Mouse (Mus musculus) heart, adult 9 months (tissue): ENCODE measurements at regions not wholly inside any gene's neighbourhood (a gene's known extent, or its start where the extent isn't known, plus 50 kb on each side); places are given as distances from the start of the nearest gene placed in this dataset.
"Not testable (repeated sequence)": the region's sequence is repeated elsewhere in the genome, so short reads cannot be mapped to it uniquely, and the experiment has no call there.

Experiments used
- DNase-seq, 2 experiments: peaks; one replicate each; pipeline ENCODE4 v3.0.0; 2022; ENCODE audit warnings: low spot score in 2 of 2

DNA sequence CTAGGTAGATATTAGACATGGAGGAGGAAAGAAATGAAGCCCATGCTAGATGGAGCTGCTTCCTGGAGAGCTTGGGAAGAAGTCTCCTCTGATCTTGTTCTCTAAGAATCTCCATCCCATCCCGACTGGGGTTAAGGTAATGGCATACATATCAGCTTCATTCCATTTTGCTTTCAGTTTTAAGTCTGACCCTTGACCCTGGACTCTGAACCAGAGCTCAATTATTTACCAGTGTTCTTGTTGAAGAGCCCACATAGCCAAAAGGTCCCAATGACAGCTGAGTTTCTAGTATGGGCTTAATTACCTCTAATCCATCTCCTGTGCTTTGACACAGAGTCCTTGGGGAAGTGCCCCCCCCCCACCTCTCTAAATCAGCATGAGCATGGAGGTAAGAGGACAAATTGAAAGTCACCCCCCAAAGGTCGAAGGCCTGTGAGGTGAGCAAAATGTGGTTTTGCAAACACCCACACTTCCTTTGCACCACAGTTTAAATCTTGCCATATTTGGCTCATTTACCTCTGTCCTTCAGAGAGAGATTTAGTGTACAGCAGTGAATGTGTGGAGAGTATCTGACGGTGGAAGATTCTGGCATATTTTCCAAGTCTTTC lies 371.5 kb downstream of the Ets1 start:
- no peak for DNase-seq

DNA sequence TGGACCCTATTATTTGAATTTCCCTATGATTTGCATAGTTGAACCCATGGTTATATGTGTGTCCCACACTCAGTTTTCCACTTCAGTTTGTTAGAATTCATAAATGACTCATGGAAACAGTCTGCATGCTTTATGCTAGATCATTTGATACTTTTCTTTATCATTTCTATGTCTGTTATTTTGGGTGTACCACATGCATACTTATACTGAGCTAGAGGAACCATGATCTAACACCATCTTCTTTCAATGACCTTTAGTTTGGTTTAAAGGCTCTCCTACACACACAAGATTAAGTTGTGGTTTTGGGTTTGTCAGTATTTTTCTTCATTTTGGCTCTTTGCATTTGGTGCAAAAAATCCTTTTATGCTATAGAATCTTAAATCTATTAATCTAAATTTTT lies 375.2 kb downstream of the Ets1 start:
- DNase-seq = no peak

DNA sequence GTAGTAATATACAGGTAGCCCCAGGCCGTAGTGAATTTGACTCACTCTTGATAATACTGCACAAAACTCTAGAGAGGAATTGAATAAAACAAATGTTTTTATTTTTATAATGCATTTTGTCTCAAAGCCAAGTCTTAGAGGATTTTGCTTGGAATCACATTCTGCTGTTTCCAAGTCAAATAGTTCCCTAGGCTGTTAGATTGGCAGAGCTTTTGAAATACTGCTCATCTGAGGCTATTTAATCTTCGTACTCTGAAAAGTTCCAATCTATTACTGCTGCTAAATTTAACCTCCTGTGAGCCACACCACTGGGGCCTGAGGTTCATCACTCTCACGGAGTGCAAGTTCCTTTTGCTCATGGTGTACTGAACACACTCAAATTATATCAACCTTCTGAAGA lies 399.4 kb downstream of the Ets1 start:
- no peak for DNase-seq

DNA sequence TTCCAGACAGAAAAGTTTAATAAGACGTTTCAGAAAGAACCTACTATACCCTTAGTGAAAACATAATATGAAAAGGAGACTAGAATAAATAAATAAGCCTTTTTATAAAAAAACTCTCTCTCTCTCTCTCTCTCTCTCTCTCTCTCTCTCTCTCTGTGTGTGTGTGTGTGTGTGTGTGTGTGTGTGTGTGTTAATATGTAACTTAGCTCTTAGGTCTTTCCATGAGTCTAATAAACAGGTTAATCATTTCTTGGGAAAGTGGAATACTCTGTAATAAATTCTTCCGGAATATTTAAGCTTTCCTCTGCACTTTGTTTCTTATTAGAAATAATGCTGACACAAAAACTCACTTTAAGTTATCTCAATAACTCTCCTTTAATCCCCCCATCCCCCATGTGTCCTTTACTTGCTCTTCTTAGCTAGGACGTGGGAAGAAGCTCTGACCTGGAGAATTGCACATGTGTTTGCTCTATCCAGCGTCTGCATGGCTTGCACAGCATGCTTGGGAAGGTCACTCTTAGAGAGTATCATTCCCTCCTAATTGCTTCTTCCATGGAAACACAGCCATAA lies 403.3 kb downstream of the Ets1 start:
- no peak for DNase-seq

DNA sequence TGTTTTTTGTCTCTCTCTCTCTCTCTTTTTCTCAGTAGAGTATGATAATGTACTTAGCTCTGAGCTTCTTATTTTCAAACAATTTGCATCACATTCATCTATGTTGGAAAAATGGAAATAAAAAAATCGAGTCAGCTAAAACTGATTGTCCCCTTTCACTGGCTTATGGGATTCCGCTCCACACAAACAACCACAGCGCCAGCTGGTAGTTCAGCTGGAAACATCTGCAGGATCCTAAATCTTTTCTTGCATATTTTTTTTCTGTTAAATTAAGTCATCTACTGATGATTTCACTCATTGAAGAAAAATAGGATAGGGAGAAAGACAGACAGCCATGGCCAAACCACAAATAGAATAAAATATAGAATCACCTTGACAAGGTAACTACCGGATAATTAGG lies 414.8 kb downstream of the Ets1 start:
- DNase-seq = peak; percentile 10 to 23

DNA sequence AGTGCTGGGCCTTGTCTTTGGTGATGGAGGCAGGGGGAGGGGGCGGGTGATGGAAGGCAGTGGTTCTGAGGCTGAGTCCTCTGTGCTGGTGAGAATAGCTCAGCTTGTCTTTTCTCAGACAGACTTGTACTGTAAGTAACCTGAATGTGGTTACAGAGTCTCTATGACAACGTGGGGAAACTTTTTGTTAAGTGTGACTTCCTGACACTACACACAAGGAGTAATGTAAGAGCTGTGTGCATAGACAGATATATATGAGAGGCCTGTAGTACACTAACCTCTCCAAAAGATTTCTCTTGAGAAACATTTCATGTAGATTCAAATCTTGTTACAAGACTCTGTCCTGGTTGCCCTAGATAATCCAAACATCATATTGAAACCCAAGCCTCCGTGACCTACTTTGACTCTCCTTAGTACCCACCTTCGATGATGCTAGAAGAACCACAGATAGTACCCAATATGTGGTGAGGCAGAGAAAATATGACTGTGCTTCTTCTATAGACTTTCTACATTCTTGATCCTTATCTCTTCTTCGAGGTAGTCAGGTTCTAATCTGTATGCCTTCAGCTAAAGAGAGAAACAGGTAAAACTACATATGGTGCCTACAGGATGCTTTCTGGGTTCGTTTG lies 424.7 kb downstream of the Ets1 start:
- no peak for DNase-seq

DNA sequence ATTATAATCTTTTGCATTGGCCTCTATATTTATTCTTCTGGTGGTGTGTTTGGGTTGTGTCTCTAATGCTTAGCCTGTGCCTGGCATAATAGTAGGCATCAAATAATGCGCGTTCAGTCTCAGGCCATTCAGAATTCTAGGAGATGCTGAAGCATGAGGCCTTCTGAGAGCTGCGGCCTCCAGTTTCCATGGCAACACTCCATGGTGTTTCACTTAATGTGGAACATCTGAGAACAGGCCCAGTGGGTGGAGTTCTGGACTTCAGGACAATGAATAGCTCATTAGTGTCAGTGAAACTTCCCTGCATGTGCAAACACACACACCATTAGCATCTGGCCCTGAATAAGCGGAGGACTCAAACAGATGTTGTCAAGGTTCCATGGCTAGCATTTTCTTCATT lies 426.5 kb downstream of the Ets1 start:
- DNase-seq = peak; percentile 8 to 36

DNA sequence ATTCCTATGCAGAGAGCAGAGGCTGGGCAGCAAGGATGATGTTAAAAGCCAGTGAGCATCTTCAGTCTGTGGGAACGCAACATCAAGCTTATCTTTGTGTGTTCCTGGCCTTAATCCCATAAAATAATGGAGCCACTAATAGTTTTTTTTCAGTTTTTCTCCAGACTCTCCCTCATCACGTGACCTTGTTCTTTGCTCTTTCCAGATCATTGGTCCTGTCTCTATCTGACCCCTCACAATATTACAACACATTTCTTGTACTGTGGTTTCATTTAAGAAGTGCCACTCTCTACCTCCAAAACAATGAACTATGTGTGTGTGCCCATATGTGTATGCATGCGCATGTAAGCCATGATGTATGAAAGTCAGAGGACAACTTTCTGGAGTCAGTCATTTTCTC lies 429.3 kb downstream of the Ets1 start:
- no peak for DNase-seq

DNA sequence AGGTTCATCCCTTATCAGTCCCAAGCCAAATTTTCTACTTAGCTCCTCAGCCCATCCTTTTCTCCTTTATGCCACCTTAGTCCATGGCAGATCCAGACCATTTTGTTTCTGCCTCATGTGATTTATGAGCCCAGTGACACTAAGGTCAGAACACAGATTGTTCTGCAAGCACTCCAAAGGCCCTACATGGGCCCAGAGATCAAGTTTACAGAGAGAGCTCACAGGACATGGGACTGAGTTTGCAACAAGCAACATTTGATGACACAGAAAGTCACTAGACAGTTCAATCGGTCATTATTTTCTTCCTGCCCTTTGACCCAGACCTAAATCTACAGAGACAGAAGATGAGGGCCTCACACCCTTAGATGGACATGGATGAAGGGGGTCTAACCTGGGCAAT lies 431.5 kb downstream of the Ets1 start:
- no peak for DNase-seq

DNA sequence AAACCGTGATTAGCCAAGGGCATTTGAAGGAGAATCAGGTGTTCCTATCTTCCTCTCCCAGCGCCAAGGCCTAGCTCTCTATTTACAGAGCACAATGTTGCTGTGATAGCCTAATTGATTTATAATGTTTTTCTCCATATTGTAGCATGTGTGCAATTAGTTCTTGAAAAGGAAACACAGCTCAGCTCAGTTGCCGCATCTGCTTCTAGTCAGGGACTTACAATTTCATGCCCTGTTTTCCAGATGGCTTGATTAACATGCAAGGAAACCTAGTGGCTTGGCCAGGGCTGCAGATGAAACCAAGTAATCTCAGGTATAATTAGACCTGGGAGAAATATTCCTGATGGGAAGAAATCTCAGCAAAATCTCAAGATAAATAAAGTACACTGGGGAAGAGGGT lies 434.1 kb downstream of the Ets1 start:
- DNase-seq = no peak

DNA sequence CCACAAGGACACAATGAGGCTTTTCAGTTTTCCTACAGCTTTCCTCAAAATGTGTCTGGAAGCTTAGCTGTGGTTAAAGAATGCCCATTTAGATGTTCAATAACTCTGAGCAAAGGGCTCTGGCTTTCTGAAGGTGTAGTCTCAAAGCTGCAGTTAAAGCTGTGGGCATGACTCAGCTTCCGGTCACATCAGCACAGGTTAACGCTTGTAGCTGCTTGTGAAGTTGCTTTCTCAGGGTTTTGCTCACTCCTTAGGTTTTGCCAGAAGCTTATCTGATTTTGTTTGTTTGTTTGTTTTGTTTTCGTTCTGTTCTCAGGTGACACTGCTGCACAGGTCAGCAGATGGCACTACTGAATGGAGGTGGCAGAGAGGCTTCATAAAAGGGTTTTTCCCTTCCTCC lies 444.2 kb downstream of the Ets1 start:
- no peak for DNase-seq

DNA sequence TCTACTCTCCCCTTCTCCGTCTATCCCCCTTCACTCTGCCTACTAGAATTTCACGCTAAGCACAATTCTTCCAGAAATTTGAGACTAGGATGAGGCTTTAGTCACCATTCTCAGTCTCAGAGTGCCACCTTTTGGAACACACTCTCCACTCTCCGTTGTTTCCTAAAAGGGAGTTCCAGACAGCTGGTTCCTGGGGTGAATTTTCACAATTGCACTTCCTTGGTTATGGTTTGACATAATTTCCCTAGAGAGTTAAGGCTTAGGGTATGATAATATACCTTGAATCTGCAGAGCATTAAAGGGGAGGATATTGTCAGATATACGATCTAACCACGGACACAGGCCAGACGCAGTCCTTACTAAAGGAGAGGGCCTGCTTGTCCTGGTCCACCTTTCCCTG lies 444.8 kb downstream of the Ets1 start:
- DNase-seq = peak; percentile 32 to 38

DNA sequence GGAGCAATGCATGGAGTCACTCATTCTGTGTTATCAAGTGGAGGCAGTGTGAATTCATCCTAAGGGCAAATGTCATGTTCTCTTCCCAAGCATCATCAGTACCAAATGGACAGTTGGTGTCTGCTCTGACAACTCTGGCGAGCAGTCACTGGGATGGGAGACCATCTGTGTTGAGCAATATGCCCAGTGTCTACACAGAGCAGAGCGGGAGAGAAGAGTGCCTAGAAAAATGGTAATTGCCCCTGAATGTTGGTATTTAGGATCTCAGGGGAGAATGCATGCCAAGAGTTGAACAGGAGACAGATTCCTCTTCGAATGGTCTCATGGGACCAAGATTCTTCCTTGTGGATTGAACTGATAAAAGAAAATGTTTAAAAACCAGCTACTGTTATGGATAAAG lies 454.0 kb downstream of the Ets1 start:
- DNase-seq = no peak

DNA sequence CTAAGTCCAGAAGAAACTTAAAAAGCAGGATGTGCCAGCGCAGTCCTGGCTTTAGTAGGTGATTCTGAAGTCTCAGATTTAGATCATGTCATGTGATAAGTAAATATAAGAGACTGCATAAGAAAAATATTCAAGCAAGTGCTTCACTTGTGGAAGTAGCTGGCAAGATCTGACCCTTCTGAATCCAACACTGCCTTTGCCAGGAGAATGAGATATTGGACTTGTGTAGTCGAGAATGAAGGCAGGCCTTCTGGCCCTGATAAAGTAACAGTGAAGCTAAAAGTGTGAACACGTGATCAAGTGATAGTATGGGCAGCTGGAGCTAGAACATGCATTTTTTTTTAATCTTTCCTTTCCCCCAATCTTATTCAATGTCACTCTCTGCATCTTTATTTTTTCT lies 455.6 kb downstream of the Ets1 start:
- DNase-seq = no peak

DNA sequence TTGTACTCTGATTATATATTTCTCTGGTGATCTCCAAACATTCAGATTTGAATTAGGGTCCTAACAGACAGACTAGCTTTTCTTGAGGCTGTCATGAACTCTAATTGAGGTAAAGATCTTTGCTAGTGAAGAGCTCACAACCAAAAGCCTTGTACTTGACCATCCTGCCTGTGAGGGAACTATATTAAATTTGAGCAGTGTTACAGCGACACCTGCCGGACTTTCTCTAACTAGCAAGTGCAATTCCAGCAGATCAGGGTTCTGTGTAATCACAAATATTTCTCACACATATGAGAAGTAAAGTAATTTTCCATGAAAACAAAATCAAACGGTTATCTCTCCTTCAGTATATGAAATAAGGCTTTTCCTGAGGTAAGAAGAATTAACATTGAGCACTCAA lies 459.6 kb downstream of the Ets1 start:
- DNase-seq = peak; percentile 30 to 68

DNA sequence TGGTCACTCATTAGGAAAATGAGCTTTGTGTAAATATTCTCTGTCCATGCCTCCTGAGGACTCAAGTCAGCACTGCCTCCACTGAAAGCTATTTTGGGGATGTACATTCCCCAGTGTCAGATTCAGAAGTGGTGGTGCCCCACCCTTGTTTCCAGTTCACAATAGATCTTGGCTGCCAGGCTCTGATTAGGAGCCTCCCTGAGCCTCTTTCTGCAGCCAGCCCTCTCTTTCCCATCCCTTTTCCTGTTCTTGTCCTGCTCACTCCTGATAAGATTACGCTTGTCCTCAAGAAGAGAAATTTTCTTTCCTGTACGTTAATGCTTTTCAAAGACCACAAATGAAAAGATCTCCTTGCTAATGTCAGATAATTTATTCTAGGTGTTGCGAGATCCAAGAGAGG lies 465.2 kb downstream of the Ets1 start:
- peak; percentile 37 to 69 for DNase-seq

DNA sequence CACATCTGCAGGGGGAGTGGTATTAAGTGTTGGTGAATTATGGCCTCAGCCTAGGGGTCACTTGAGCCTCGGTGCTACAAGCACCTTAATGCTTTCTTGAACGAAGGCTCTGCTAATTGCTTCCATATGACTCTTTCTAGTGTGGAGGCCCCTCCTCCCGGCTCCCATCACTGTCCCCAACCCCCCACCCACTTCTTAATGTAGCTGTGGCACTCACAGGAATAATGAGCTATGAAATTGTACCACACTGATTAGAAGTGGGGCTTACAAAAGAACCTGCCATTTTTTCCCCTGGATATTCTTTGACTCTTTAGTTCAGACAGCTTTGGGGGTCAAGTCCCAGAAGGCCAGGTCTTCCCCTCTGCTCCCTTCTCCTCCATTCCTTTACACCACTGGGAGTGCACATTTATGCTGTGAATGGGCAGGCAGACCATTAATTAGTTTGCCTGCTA lies 468.6 kb downstream of the Ets1 start:
- no peak for DNase-seq

DNA sequence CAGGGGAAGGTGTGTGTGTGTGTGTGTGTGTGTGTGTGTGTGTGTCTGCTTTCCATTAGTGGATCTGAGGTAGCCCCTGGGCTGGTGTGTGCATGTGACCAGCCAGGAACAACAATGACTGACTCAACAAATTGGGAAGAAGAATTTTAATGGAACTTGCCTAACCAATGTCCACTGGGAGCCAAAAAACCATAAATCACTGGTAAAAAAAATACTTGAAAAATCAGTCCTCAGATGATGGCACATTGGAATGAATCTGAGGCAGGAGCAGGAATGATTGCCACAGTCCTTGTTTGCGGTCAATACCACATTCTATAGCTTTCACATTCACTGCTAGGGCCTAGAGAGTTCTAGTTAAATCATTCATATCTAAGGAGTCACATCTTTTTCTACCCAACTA lies 487.8 kb downstream of the Ets1 start:
- no peak for DNase-seq

DNA sequence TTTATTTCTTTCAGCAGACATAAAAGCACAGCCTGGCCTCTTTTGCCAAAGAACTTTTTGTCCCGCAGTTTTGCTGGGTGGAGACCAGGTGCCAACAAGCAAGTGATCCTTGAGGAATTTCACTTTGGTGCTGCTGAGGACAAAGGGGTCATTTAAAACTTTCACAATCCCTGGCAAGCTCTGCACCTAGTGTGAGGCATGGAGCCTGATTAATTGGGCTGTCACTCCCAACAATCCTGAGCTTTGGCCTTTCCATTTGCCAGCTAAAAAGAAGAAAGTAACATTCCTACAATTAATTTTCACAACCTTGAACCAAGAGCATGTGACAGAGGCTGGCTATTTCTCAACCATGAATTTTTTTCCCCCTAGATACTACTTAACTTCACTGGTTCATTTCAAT lies 516.2 kb downstream of the Ets1 start:
- DNase-seq = peak in 1 of 2 experiments; percentile 9

DNA sequence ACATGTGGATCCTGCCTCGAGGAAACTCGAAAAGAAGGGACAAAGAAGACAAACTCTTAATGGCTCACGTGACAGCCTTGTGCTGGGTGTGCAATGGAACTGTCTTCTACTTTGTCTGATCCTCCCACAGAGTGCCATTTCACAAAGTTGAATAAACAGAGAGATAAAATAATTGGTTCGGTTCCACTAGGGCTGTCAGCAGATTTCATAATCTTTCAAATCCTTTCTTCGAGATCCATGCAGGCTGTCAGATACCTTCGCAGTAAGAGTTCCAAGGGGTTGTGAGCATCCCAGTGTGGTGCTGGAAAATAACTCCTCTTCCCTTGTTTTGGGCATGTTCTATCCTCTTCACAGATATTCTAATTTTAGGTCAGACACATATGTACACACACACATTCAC lies 532.1 kb downstream of the Ets1 start:
- no peak for DNase-seq

DNA sequence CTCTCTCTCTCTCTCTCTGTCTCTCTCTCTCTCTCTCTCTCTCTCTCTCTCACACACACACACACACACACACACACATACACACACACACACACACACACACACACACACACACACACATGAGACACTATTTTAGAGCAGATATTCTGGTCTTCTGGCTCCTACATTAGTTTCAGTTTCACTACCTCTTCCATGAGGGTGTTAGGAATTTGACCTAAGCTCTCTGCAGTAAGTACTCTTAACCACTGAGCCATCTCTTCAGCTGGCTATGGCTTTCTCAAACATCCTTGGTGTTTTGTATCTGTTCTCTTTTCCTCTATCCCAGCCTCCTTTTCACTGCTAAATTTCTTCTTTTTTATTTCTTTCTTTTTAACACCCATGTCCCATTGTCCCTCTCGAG lies 533.1 kb downstream of the Ets1 start:
- DNase-seq = not testable (repeated sequence)

DNA sequence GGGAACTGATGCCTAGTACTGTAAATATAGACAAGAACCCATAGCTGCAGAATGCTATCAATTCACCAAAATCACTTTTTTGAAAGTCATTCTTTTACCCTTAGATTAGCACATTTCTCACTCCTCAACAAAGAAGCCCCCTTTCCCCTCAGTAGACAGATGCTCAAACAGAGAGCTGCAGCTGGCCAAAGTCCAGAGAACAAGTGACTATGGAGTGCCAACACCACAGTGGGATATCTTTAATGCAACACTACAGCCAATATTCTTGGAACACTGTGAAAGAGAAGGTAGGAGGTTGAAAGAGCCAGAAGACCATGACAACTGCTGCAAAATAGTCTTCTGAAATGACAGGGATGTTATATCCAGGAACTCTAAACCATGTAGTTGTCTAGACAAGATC lies 544.0 kb downstream of the Ets1 start:
- no peak for DNase-seq

DNA sequence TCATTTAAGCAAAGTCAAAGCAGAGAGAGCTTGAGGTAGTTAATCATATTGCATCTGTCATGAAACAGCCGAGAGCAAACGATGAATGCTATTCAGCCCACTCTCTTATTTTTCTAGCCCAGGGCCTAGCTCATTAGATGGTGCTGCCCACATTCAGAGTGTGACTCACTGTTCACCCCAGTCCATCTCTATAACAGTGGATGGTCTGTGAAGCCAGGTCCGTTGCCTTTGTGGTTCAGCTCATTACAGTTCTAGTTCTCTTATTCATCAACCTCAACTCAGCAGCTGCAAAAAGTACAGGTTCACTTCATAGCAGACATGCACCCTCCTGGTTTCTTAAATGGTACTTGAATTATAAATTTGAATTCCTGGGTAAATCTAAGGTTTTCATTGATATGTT lies 551.2 kb downstream of the Ets1 start:
- no peak for DNase-seq

DNA sequence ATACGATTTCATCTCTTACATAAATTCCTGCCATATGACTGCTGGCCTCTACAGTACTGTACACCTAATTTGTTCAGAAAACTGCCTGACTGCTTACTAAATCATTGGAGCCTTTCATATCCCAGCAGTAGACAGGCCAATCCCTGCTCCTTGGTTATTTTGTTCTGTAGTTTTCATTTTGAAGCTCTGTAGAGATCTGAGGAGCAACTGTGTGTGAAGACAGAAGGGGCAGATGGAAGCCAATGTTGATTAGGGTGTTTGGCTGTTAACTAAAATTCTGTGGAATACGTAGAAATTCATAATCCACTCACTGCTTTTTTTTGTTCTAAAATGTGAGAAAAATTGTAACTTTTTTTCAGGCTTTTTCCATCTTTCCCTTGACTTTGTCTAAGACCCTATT lies 573.1 kb downstream of the Ets1 start:
- no peak for DNase-seq
